ENCODE assay signal across 28 mouse cellular contexts in genomic region chr15:79122546-79122945, GRCm38 (mm10). TPM values are rescaled to one million over a fixed set of nuclear protein-coding genes. Genes with fewer than 3 reads are reported as not detected.
DNase-seq lines count a peak whose midpoint lies in the region; ATAC-seq and TF ChIP-seq lines count a peak whose summit lies in the region.
"Had no signal": no experiment of that assay in that cellular context is flagged by ENCODE, and none has a peak within 500 bp of the region (broad histone marks: within the 10 kb centered on the region; RNA-seq: fewer than 3 reads in every experiment).

No protein-coding gene starts in this region.

- H3K4me3 ChIP-seq in heart, adult 2 months = no peak overlapping the region
- H3K4me3 ChIP-seq in heart, postnatal 0 days (ENCODE audit: low read depth, low read length) = no peak overlapping the region
- H3K4me3 ChIP-seq in heart, embryonic 12.5 days = no peak overlapping the region
- no peak overlapping the region for H3K4me3 ChIP-seq in lung, postnatal 0 days (ENCODE audit: low read depth, low read length)
- H3K4me3 ChIP-seq: embryonic facial prominence, embryonic 13.5 days; forebrain, embryonic 10.5 days; intestine, embryonic 15.5 days; lung, embryonic 15.5 days; midbrain, embryonic 13.5 days had no signal

- DNase-seq in heart, adult 2 months = no peak
- no peak for DNase-seq in heart, adult 9 months (ENCODE audit: low spot score in 2 of 2)
- no peak for DNase-seq in heart, postnatal 0 days (ENCODE audit: low spot score)
- DNase-seq in lung, postnatal 0 days (ENCODE audit: low spot score) = no peak
- no peak for DNase-seq in lung, postnatal 25 days (ENCODE audit: low spot score)
- DNase-seq in adrenal gland, postnatal 10 days = no peak
- DNase-seq: adrenal gland, postnatal 25 days; cerebellum, adult 18-20 months; cerebellum, postnatal 10 days; gastrocnemius, postnatal 25 days; kidney, adult 2 months; kidney, postnatal 10 days; layer of hippocampus, adult 9-11 months; liver; lung, postnatal 4 days; thymus, postnatal 4 days had no signal

- TF ChIP-seq POLR2A in heart, adult 2 months (IDR thresholded peaks at IDR 0.05; ENCODE audit: insufficient read depth, low read depth, low read length) = no peak

- no peaks in the 10 kb centered on the region for H3K27me3 ChIP-seq in heart, adult 2 months (ENCODE audit: control insufficient read depth, insufficient read depth, low read length)
- H3K27me3 ChIP-seq in heart, postnatal 0 days (ENCODE audit: control insufficient read depth, insufficient read depth, low read length) = no peaks in the 10 kb centered on the region
- H3K27me3 ChIP-seq in heart, embryonic 12.5 days (replicated peaks) = no peaks in the 10 kb centered on the region
- no peaks in the 10 kb centered on the region for H3K27me3 ChIP-seq in lung, postnatal 0 days (replicated peaks; ENCODE audit: insufficient read depth, low read length)
- H3K27me3 ChIP-seq: embryonic facial prominence, embryonic 13.5 days; intestine, embryonic 15.5 days; lung, embryonic 15.5 days; megakaryocyte, embryonic 14.5 days; midbrain, embryonic 13.5 days had no signal

- H3K4me2 ChIP-seq in heart, postnatal 0 days (ENCODE audit: low read depth, low read length) = no peak overlapping the region
- H3K4me2 ChIP-seq in heart, embryonic 12.5 days = no peak overlapping the region
- H3K4me2 ChIP-seq in lung, postnatal 0 days (replicated peaks; ENCODE audit: low read depth, low read length) = no peak overlapping the region
- H3K4me2 ChIP-seq: embryonic facial prominence, embryonic 13.5 days; intestine, embryonic 15.5 days; lung, embryonic 15.5 days; midbrain, embryonic 13.5 days had no signal

- H3K27ac ChIP-seq in heart, adult 2 months = peak overlapping the region; percentile 23
- H3K27ac ChIP-seq in heart, postnatal 0 days (ENCODE audit: low read depth) = peak overlapping the region; percentile 97
- H3K27ac ChIP-seq in heart, embryonic 12.5 days (ENCODE audit: poor library complexity, severe bottlenecking) = no peak overlapping the region
- H3K27ac ChIP-seq in lung, postnatal 0 days (ENCODE audit: low read length) = no peak overlapping the region
- H3K27ac ChIP-seq: embryonic facial prominence, embryonic 13.5 days; forebrain, embryonic 10.5 days; hindbrain, postnatal 0 days; intestine, embryonic 15.5 days; lung, embryonic 15.5 days; midbrain, embryonic 13.5 days had no signal

- peaks cover 9% of the 10 kb centered on the region; the same call in 1 of the 2 replicates for H3K4me1 ChIP-seq in heart, adult 2 months (ENCODE audit: control insufficient read depth, insufficient read depth, low read length)
- H3K4me1 ChIP-seq in heart, postnatal 0 days (ENCODE audit: control insufficient read depth, insufficient read depth) = peaks cover 29% of the 10 kb centered on the region
- peaks cover 20% of the 10 kb centered on the region for H3K4me1 ChIP-seq in heart, embryonic 12.5 days (replicated peaks)
- no peaks in the 10 kb centered on the region for H3K4me1 ChIP-seq in lung, postnatal 0 days (ENCODE audit: insufficient read depth, low read depth, low read length)
- H3K4me1 ChIP-seq: embryonic facial prominence, embryonic 13.5 days; forebrain, embryonic 10.5 days; intestine, embryonic 15.5 days; lung, embryonic 15.5 days; midbrain, embryonic 13.5 days had no signal

- H3K79me2 ChIP-seq in heart, adult 2 months (replicated peaks; ENCODE audit: control insufficient read depth, insufficient read depth, low read length) = 0 out of 2 replicates have a peak, but pooled peaks cover 2% of the 10 kb centered on the region

- peaks cover 2% of the 10 kb centered on the region; the same call in 1 of the 2 replicates for H3K36me3 ChIP-seq in heart, adult 2 months (ENCODE audit: control insufficient read depth, insufficient read depth, low read length)
- H3K36me3 ChIP-seq in heart, postnatal 0 days (replicated peaks; ENCODE audit: control insufficient read depth, insufficient read depth, low read length) = peaks cover 89% of the 10 kb centered on the region
- H3K36me3 ChIP-seq in heart, embryonic 12.5 days = peaks cover 100% of the 10 kb centered on the region
- peaks cover 31% of the 10 kb centered on the region for H3K36me3 ChIP-seq in lung, postnatal 0 days (ENCODE audit: insufficient read depth, low read length)

- H3K9ac ChIP-seq in heart, adult 2 months (ENCODE audit: low read depth, low read length) = no peak overlapping the region
- H3K9ac ChIP-seq in heart, postnatal 0 days (replicated peaks; ENCODE audit: low read depth, low read length) = no peak overlapping the region
- no peak overlapping the region for H3K9ac ChIP-seq in heart, embryonic 12.5 days
- H3K9ac ChIP-seq in lung, postnatal 0 days (replicated peaks; ENCODE audit: low read depth) = no peak overlapping the region
- H3K9ac ChIP-seq: embryonic facial prominence, embryonic 13.5 days; intestine, embryonic 15.5 days; lung, embryonic 15.5 days; midbrain, embryonic 13.5 days had no signal

- no peak for ATAC-seq in heart, postnatal 0 days (ENCODE audit: insufficient read depth, low read depth)
- ATAC-seq in heart, embryonic 12.5 days (ENCODE audit: insufficient number of reproducible peaks, low FRiP score) = no peak
- ATAC-seq in lung, postnatal 0 days = no peak
- ATAC-seq: CD4-positive, CD25-positive, alpha-beta regulatory T cell, adult 4 months; forebrain, embryonic 16.5 days; hindbrain, postnatal 0 days; intestine, embryonic 15.5 days; midbrain, embryonic 13.5 days had no signal

- 70% methylated on average over 13 of the region's 13 CpGs for WGBS in heart, adult 2 months
- WGBS in heart, postnatal 0 days = 75% methylated on average over 13 of the region's 13 CpGs
- WGBS in heart, embryonic 12.5 days = 83% methylated on average over 13 of the region's 13 CpGs
- WGBS in lung, postnatal 0 days = 84% methylated on average over 13 of the region's 13 CpGs

- TF ChIP-seq EP300 in heart, adult 2 months (IDR thresholded peaks at IDR 0.05; ENCODE audit: insufficient read depth, low read depth, low read length) = no peak
- no peak for TF ChIP-seq EP300 in heart, postnatal 0 days (IDR thresholded peaks at IDR 0.05; ENCODE audit: low read depth)
- no peak for TF ChIP-seq EP300 in lung, postnatal 0 days (IDR thresholded peaks at IDR 0.05)

- intact Hi-C loops in heart, adult 2 months (cut with DNase I) = no loop called here

- no peaks in the 10 kb centered on the region for H3K9me3 ChIP-seq in heart, postnatal 0 days (replicated peaks; ENCODE audit: control insufficient read depth, low read length)
- H3K9me3 ChIP-seq in heart, embryonic 12.5 days (replicated peaks) = peaks cover 3% of the 10 kb centered on the region; the same call in 1 of the 2 replicates
- no peaks in the 10 kb centered on the region for H3K9me3 ChIP-seq in lung, postnatal 0 days (ENCODE audit: low read length)
- H3K9me3 ChIP-seq: embryonic facial prominence, embryonic 13.5 days; forebrain, embryonic 10.5 days; intestine, embryonic 15.5 days; lung, embryonic 15.5 days; megakaryocyte, embryonic 14.5 days; midbrain, embryonic 13.5 days had no signal

- 0 out of 2 replicates have a peak, but pooled peaks have one; percentile 8 for TF ChIP-seq CTCF in heart, adult 2 months (IDR thresholded peaks at IDR 0.05)
- 0 out of 2 replicates have a peak, but pooled peaks have one; percentile 8 for TF ChIP-seq CTCF in heart, postnatal 0 days (IDR thresholded peaks at IDR 0.05; ENCODE audit: low read depth)
- peak; percentile 20 for TF ChIP-seq CTCF in lung, postnatal 0 days (IDR thresholded peaks at IDR 0.05)

RNA-seq across cellular contexts. Expression of gene Micall1, which starts 13.8 kb away (rescaled TPM):
- 10 to 100 TPM; 43.0 to 45.7 TPM for total RNA-seq in heart, adult 2 months (2021)
- polyA plus RNA-seq in heart, adult 2 months (2012; rRNA removed) = 39.3 and 58.7 TPM in 2 replicates
- 45.9 and 52.9 TPM in 2 replicates for total RNA-seq in heart, postnatal 0 days (2014; rRNA removed; ENCODE audit: low replicate concordance)
- polyA plus RNA-seq in heart, postnatal 0 days (2015; fragmentation: Nextera tagmentation; extraction: Ambion mirVana) = 13.2 and 19.0 TPM in 2 replicates
- polyA plus RNA-seq in heart, embryonic 12.5 days (2016; fragmentation: Nextera tagmentation; extraction: Ambion mirVana) = 24.2 and 24.3 TPM in 2 replicates
- 8.4 and 9.1 TPM in 2 replicates for polyA plus RNA-seq in lung, postnatal 0 days (2015; fragmentation: Nextera tagmentation; extraction: Ambion mirVana)
- total RNA-seq in adrenal gland, postnatal 10 days (2021) = 10 to 100 TPM; 29.0 to 33.4 TPM

RNA-seq across cellular contexts. Expression of gene Polr2f, which starts 18.3 kb away (rescaled TPM):
- 100 to 1,000 TPM; 126 to 145 TPM for total RNA-seq in heart, adult 2 months (2021)
- 48.6 and 50.9 TPM in 2 replicates for polyA plus RNA-seq in heart, adult 2 months (2012; rRNA removed)
- total RNA-seq in heart, postnatal 0 days (2014; rRNA removed; ENCODE audit: low replicate concordance) = 50.2 and 84.8 TPM in 2 replicates
- polyA plus RNA-seq in heart, postnatal 0 days (2015; fragmentation: Nextera tagmentation; extraction: Ambion mirVana) = 271 and 286 TPM in 2 replicates
- polyA plus RNA-seq in heart, embryonic 12.5 days (2016; fragmentation: Nextera tagmentation; extraction: Ambion mirVana) = 265 and 289 TPM in 2 replicates
- polyA plus RNA-seq in lung, postnatal 0 days (2015; fragmentation: Nextera tagmentation; extraction: Ambion mirVana) = 243 and 261 TPM in 2 replicates
- 100 to 1,000 TPM; 145 TPM for total RNA-seq in adrenal gland, postnatal 10 days (2021)

RNA-seq across cellular contexts. Expression of gene 1700088E04Rik, which starts 18.5 kb away (rescaled TPM):
- 1 to 10 TPM; 1.8 to 2.6 TPM for total RNA-seq in heart, adult 2 months (2021)
- polyA plus RNA-seq in heart, adult 2 months (2012; rRNA removed) = 2.8 and 3.8 TPM in 2 replicates
- 2.2 TPM in 1 of 2 replicates, not detected in the other for total RNA-seq in heart, postnatal 0 days (2014; rRNA removed; ENCODE audit: low replicate concordance)
- 8.8 and 10.7 TPM in 2 replicates for polyA plus RNA-seq in heart, postnatal 0 days (2015; fragmentation: Nextera tagmentation; extraction: Ambion mirVana)
- polyA plus RNA-seq in heart, embryonic 12.5 days (2016; fragmentation: Nextera tagmentation; extraction: Ambion mirVana) = 6.3 and 6.6 TPM in 2 replicates
- polyA plus RNA-seq in lung, postnatal 0 days (2015; fragmentation: Nextera tagmentation; extraction: Ambion mirVana) = 29.8 and 30.4 TPM in 2 replicates
- 1 to 10 TPM; 3.5 to 3.7 TPM for total RNA-seq in adrenal gland, postnatal 10 days (2021)
- total RNA-seq: monocyte, adult 5-6 weeks had no signal

RNA-seq across cellular contexts. Expression of gene Sox10, which starts 42.5 kb away (rescaled TPM):
- 1 to 10 TPM; 1.1 to 1.3 TPM for total RNA-seq in heart, adult 2 months (2021)
- polyA plus RNA-seq in heart, adult 2 months (2012; rRNA removed) = 4.5 and 4.9 TPM in 2 replicates
- 0.31 and 0.53 TPM in 2 replicates for total RNA-seq in heart, postnatal 0 days (2014; rRNA removed; ENCODE audit: low replicate concordance)
- 0.12 and 0.34 TPM in 2 replicates for polyA plus RNA-seq in heart, postnatal 0 days (2015; fragmentation: Nextera tagmentation; extraction: Ambion mirVana)
- polyA plus RNA-seq in heart, embryonic 12.5 days (2016; fragmentation: Nextera tagmentation; extraction: Ambion mirVana) = 0.28 and 0.44 TPM in 2 replicates
- polyA plus RNA-seq in lung, postnatal 0 days (2015; fragmentation: Nextera tagmentation; extraction: Ambion mirVana) = 0.11 and 0.31 TPM in 2 replicates
- total RNA-seq in adrenal gland, postnatal 10 days (2021) = 1 to 10 TPM; 4.7 to 5.3 TPM
- total RNA-seq: common myeloid progenitor, adult 5-6 weeks; monocyte, adult 5-6 weeks had no signal
- polyA plus RNA-seq: CD4-positive, CD25-positive, alpha-beta regulatory T cell, adult 4 months had no signal

RNA-seq across cellular contexts. Expression of gene Eif3l, which starts 47.6 kb away (rescaled TPM):
- total RNA-seq in heart, adult 2 months (2021) = 10 to 100 TPM; 63.9 to 69.2 TPM
- polyA plus RNA-seq in heart, adult 2 months (2012; rRNA removed) = 90.3 and 116 TPM in 2 replicates
- 183 and 210 TPM in 2 replicates for total RNA-seq in heart, postnatal 0 days (2014; rRNA removed; ENCODE audit: low replicate concordance)
- 114 and 123 TPM in 2 replicates for polyA plus RNA-seq in heart, postnatal 0 days (2015; fragmentation: Nextera tagmentation; extraction: Ambion mirVana)
- 165 TPM in 2 replicates for polyA plus RNA-seq in heart, embryonic 12.5 days (2016; fragmentation: Nextera tagmentation; extraction: Ambion mirVana)
- polyA plus RNA-seq in lung, postnatal 0 days (2015; fragmentation: Nextera tagmentation; extraction: Ambion mirVana) = 99.3 and 101 TPM in 2 replicates
- 100 to 1,000 TPM; 172 to 182 TPM for total RNA-seq in adrenal gland, postnatal 10 days (2021)

Comparison
In these comparisons a context has a peak if more than half of its experiments do, and no peak if none do; other contexts are left out.
1. H3K27ac ChIP-seq: peak in heart, adult 2 months (single experiment) and heart, postnatal 0 days (single experiment); none in heart, embryonic 12.5 days (single experiment) and lung, postnatal 0 days (single experiment).
2. Peak in every context shown above with its lines, with median percentiles within 50 percentile points of each other: CTCF ChIP-seq.